Mouse (Mus musculus) midbrain, embryonic 10.5 days (tissue): Measurements from ENCODE around the gene Acot2. TPM values are rescaled to one million over a fixed set of nuclear protein-coding genes. Genes with fewer than 3 reads are reported as not detected.
A peak's percentile ranks its signal among the peaks of the same experiment; 100 is the strongest.
"Not testable (repeated sequence)": the region's sequence is repeated elsewhere in the genome, so short reads cannot be mapped to it uniquely, and the experiment has no call there.

ENCODE experiments used
- DNase-seq: peaks from one replicate; pipeline ENCODE4 v3.0.0-alpha.2; 2017; ENCODE audit warnings: low spot score
- H3K27ac ChIP-seq: fragments of 300-500 bp; sonication (generic); replicated peaks from 2 replicates; pipeline ENCODE4 v1.5.1; 2016; ENCODE audit warnings: mild to moderate bottlenecking
- H3K27me3 ChIP-seq: fragments of 300-500 bp; sonication (generic); 2 replicates; pipeline ENCODE4 v1.6.1; 2016; ENCODE audit warnings: low read depth, mild to moderate bottlenecking; ENCODE audit not compliant: poor library complexity, severe bottlenecking
- H3K36me3 ChIP-seq: fragments of 300-500 bp; sonication (generic); 2 replicates; pipeline ENCODE4 v1.6.1; 2016; ENCODE audit warnings: mild to moderate bottlenecking, moderate library complexity
- H3K4me1 ChIP-seq: fragments of 300-500 bp; sonication (generic); 2 replicates; pipeline ENCODE4 v1.6.1; 2016
- H3K4me3 ChIP-seq: fragments of 300-500 bp; sonication (generic); 2 replicates; pipeline ENCODE4 v1.5.1; 2016; ENCODE audit warnings: mild to moderate bottlenecking, moderate library complexity
- H3K9me3 ChIP-seq: fragments of 300-500 bp; sonication (generic); replicated peaks from 2 replicates; pipeline ENCODE4 v1.6.1; 2016; ENCODE audit warnings: mild to moderate bottlenecking
- WGBS: fragments of 180-500 bp; shearing (Covaris S2); methylation state at CpG from one replicate; pipeline ENCODE4 v1.1.7; 2016; 5-methylcytosine and 5-hydroxymethylcytosine counted together
- polyA plus RNA-seq: library from polyadenylated mRNA; unstranded; fragments of >200 nt; fragmentation: Nextera tagmentation; extraction: Ambion mirVana; gene quantifications from 2 replicates; pipeline ENCODE4 v1.2.1, GENCODE M21; 2016

Acot2 gene
- 20.1 and 21.1 TPM in 2 replicates for polyA plus RNA-seq

GRCm38 (mm10) chr12:83987583-83988441 lies at the start of gene Acot2:
TSS of gene Acot2 (plus strand) at chr12:83987861.
- WGBS, result 1% methylated on average over 80 of the region's 80 CpGs
- Histone ChIP-seq H3K4me1 (peaks cover 22% of the 10 kb centered on the region), H3K4me3 (peak within 1 kb of the TSS; percentile 67), H3K27ac (peak within 1 kb of the TSS; percentile 92), H3K27me3 (0 out of 2 replicates have a peak, but pooled peaks cover 5% of the 10 kb centered on the region), H3K36me3 (peaks cover 11% of the 10 kb centered on the region), H3K9me3 (no peaks in the 10 kb centered on the region)
- DNase-seq, result peak; percentile 85

GRCm38 (mm10) chr12:83938592-83938991 lies 49.1 kb upstream of the Acot2 start:
- H3K4me1 ChIP-seq, result peaks cover 11% of the 10 kb centered on the region
- WGBS, result 51% methylated on average over 1 of the region's 1 CpGs
- H3K9me3 ChIP-seq, H3K27ac ChIP-seq, H3K27me3 ChIP-seq, H3K4me3 ChIP-seq, H3K36me3 ChIP-seq, DNase-seq: not testable (repeated sequence)

GRCm38 (mm10) chr12:83939332-83939731 lies 48.3 kb upstream of the Acot2 start:
- Histone ChIP-seq H3K27me3 (no peaks in the 10 kb centered on the region), H3K9me3 (no peaks in the 10 kb centered on the region), H3K4me3 (no peak overlapping the region), H3K4me1 (peaks cover 10% of the 10 kb centered on the region), H3K27ac (no peak overlapping the region), H3K36me3 (no peaks in the 10 kb centered on the region)
- no peak for DNase-seq
- 77% methylated on average over 2 of the region's 2 CpGs for WGBS

- 56% methylated on average over 4 of the region's 4 CpGs for WGBS
- no peaks in the 10 kb centered on the region for H3K36me3 ChIP-seq
- DNase-seq, result no peak
- H3K9me3 ChIP-seq, result no peaks in the 10 kb centered on the region
- no peak overlapping the region for H3K4me3 ChIP-seq
- peaks cover 10% of the 10 kb centered on the region for H3K4me1 ChIP-seq
- no peaks in the 10 kb centered on the region for H3K27me3 ChIP-seq
- H3K27ac ChIP-seq, result no peak overlapping the region
Measured at GRCm38 (mm10) chr12:83940031-83940430, 47.6 kb upstream of the Acot2 start.

GRCm38 (mm10) chr12:83941938-83942337 lies 45.7 kb upstream of the Acot2 start:
- Histone ChIP-seq H3K27ac (no peak overlapping the region), H3K27me3 (no peaks in the 10 kb centered on the region), H3K36me3 (no peaks in the 10 kb centered on the region), H3K4me1 (peaks cover 10% of the 10 kb centered on the region), H3K4me3 (no peak overlapping the region), H3K9me3 (no peaks in the 10 kb centered on the region)
- DNase-seq, result no peak
- WGBS, result 74% methylated on average over 3 of the region's 3 CpGs

- no peak for DNase-seq
- no peaks in the 10 kb centered on the region for H3K27me3 ChIP-seq
- H3K36me3 ChIP-seq, result peaks cover 8% of the 10 kb centered on the region
- WGBS, result 86% methylated on average over 8 of the region's 8 CpGs
- peaks cover 25% of the 10 kb centered on the region for H3K4me1 ChIP-seq
- no peaks in the 10 kb centered on the region for H3K9me3 ChIP-seq
- no peak overlapping the region for H3K4me3 ChIP-seq
- no peak overlapping the region for H3K27ac ChIP-seq
Measured at GRCm38 (mm10) chr12:83947260-83947811, 40.3 kb upstream of the Acot2 start.

- no peak overlapping the region for H3K4me3 ChIP-seq
- H3K4me1 ChIP-seq, result peaks cover 39% of the 10 kb centered on the region
- H3K36me3 ChIP-seq, result peaks cover 25% of the 10 kb centered on the region
- no peaks in the 10 kb centered on the region for H3K27me3 ChIP-seq
- no peak overlapping the region for H3K27ac ChIP-seq
- 81% methylated on average over 4 of the region's 4 CpGs for WGBS
- DNase-seq, result no peak
- H3K9me3 ChIP-seq, result no peaks in the 10 kb centered on the region
Measured at GRCm38 (mm10) chr12:83949043-83949442, 38.6 kb upstream of the Acot2 start.

GRCm38 (mm10) chr12:83949776-83950492 lies 37.7 kb upstream of the Acot2 start:
- Histone ChIP-seq H3K27ac (peak overlapping the region; percentile 94), H3K4me1 (peaks cover 39% of the 10 kb centered on the region), H3K36me3 (peaks cover 33% of the 10 kb centered on the region), H3K9me3 (no peaks in the 10 kb centered on the region), H3K4me3 (peak overlapping the region; percentile 88), H3K27me3 (no peaks in the 10 kb centered on the region)
- peak; percentile 19 for DNase-seq
- WGBS, result 29% methylated on average over 11 of the region's 11 CpGs

GRCm38 (mm10) chr12:83950493-83950839 lies 37.2 kb upstream of the Acot2 start, which contains the start of gene Riox1:
TSS of gene Riox1 (plus strand) at chr12:83950608.
- H3K4me1 ChIP-seq, result peaks cover 39% of the 10 kb centered on the region
- peak within 1 kb of the TSS; percentile 94 for H3K27ac ChIP-seq
- no peaks in the 10 kb centered on the region for H3K9me3 ChIP-seq
- whole genome bisulfite sequencing, result under 1% methylated on average over 37 of the region's 37 CpGs
- DNase-seq, result peak; percentile 88
- H3K36me3 ChIP-seq, result peaks cover 38% of the 10 kb centered on the region
- peak within 1 kb of the TSS; percentile 88 for H3K4me3 ChIP-seq
- no peaks in the 10 kb centered on the region for H3K27me3 ChIP-seq

- peak overlapping the region; percentile 88 for H3K4me3 ChIP-seq
- H3K9me3 ChIP-seq, result no peaks in the 10 kb centered on the region
- peak; percentile 66 for DNase-seq
- H3K27me3 ChIP-seq, result no peaks in the 10 kb centered on the region
- H3K4me1 ChIP-seq, result peaks cover 39% of the 10 kb centered on the region
- peak overlapping the region; percentile 94 for H3K27ac ChIP-seq
- under 1% methylated on average over 111 of the region's 116 CpGs for WGBS
- H3K36me3 ChIP-seq, result peaks cover 44% of the 10 kb centered on the region
Measured at GRCm38 (mm10) chr12:83950840-83951701, 36.6 kb upstream of the Acot2 start.

GRCm38 (mm10) chr12:83951711-83952575 lies 35.7 kb upstream of the Acot2 start:
- no peak for DNase-seq
- WGBS, result 76% methylated on average over 32 of the region's 32 CpGs
- Histone ChIP-seq H3K27me3 (no peaks in the 10 kb centered on the region), H3K4me3 (peak overlapping the region; percentile 88), H3K9me3 (no peaks in the 10 kb centered on the region), H3K4me1 (peaks cover 39% of the 10 kb centered on the region), H3K27ac (peak overlapping the region; percentile 94), H3K36me3 (peaks cover 53% of the 10 kb centered on the region)
